Mouse (Mus musculus) hindbrain, embryonic 10.5 days (tissue): ENCODE results near the gene Adamts5. TPM values are rescaled to one million over a fixed set of nuclear protein-coding genes. Genes with fewer than 3 reads are reported as not detected.

ENCODE experiments used
- DNase-seq: peaks from one replicate; pipeline ENCODE4 v3.0.0-alpha.2; 2017; ENCODE audit warnings: low spot score
- H3K27ac ChIP-seq: fragments of 300-500 bp; sonication (generic); 2 replicates; pipeline ENCODE4 v1.5.1; 2016; ENCODE audit warnings: mild to moderate bottlenecking, moderate library complexity
- H3K27me3 ChIP-seq: fragments of 300-500 bp; sonication (generic); 2 replicates; pipeline ENCODE4 v1.6.1; 2016; ENCODE audit warnings: mild to moderate bottlenecking; ENCODE audit not compliant: poor library complexity, insufficient read depth, severe bottlenecking
- H3K36me3 ChIP-seq: fragments of 300-500 bp; sonication (generic); 2 replicates; pipeline ENCODE4 v1.6.1; 2016; ENCODE audit warnings: mild to moderate bottlenecking, moderate library complexity
- H3K4me1 ChIP-seq: fragments of 300-500 bp; sonication (generic); replicated peaks from 2 replicates; pipeline ENCODE4 v1.6.1; 2016; ENCODE audit warnings: mild to moderate bottlenecking
- H3K4me3 ChIP-seq: fragments of 300-500 bp; sonication (generic); 2 replicates; pipeline ENCODE4 v1.5.1; 2016; ENCODE audit warnings: mild to moderate bottlenecking, moderate library complexity
- H3K9me3 ChIP-seq: fragments of 300-500 bp; sonication (generic); 2 replicates; pipeline ENCODE4 v1.6.1; 2016; ENCODE audit warnings: mild to moderate bottlenecking, moderate library complexity
- WGBS: fragments of 180-500 bp; shearing (Covaris S2); methylation state at CpG from one replicate; pipeline ENCODE4 v1.1.7; 2016; 5-methylcytosine and 5-hydroxymethylcytosine counted together
- polyA plus RNA-seq: library from polyadenylated mRNA; unstranded; fragments of >200 nt; fragmentation: Nextera tagmentation; extraction: Ambion mirVana; gene quantifications from 2 replicates; pipeline ENCODE4 v1.2.1, GENCODE M21; 2016

Gene Adamts5
- 0.86 and 1.4 TPM in 2 replicates for polyA plus RNA-seq

DNA sequence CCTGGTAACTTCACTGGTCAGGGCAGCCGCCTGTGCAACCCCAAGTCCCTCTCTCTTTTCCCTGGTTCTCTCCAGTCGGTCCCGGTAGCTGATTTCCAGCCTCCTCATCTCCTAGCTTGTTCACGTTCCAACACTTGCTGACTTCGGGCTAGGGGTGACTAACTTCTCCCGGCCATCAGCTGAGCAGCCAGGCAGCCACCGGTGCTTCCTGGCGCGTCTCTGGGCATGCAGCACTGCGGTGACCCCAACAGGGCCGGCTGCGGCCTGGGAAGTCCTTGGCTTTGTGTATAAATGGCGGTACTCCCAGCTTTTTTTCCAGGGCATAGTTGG, at the start of gene Adamts5:
TSS of gene Adamts5 (minus strand) at position 248 of the 330 bp plus-strand sequence.
- DNase-seq: peak; percentile 55
- peak within 1 kb of the TSS; percentile 65 for H3K4me3 ChIP-seq
- H3K36me3 ChIP-seq: no peaks in the 10 kb centered on the region
- peaks cover 41% of the 10 kb centered on the region for H3K27me3 ChIP-seq
- H3K27ac ChIP-seq: peak within 1 kb of the TSS; percentile 86
- H3K9me3 ChIP-seq: no peaks in the 10 kb centered on the region
- WGBS: 3% methylated on average over 13 of the region's 13 CpGs
- H3K4me1 ChIP-seq: peaks cover 25% of the 10 kb centered on the region

GRCm38 (mm10) chr16:85950356-85950755, 48.7 kb upstream of the Adamts5 start:
- WGBS: 87% methylated on average over 2 of the region's 2 CpGs
- no peak for DNase-seq
- no peak overlapping the region for H3K4me3 ChIP-seq
- H3K27ac ChIP-seq: no peak overlapping the region
- H3K27me3 ChIP-seq: no peaks in the 10 kb centered on the region
- H3K4me1 ChIP-seq: no peaks in the 10 kb centered on the region
- no peaks in the 10 kb centered on the region for H3K9me3 ChIP-seq
- H3K36me3 ChIP-seq: no peaks in the 10 kb centered on the region

GRCm38 (mm10) chr16:85926004-85926403, 24.4 kb upstream of the Adamts5 start:
- 91% methylated on average over 5 of the region's 5 CpGs for WGBS
- H3K27ac ChIP-seq: no peak overlapping the region
- H3K36me3 ChIP-seq: no peaks in the 10 kb centered on the region
- DNase-seq: no peak
- H3K4me1 ChIP-seq: no peaks in the 10 kb centered on the region
- no peaks in the 10 kb centered on the region for H3K9me3 ChIP-seq
- H3K27me3 ChIP-seq: no peaks in the 10 kb centered on the region
- H3K4me3 ChIP-seq: no peak overlapping the region

GRCm38 (mm10) chr16:85922454-85922853, 20.8 kb upstream of the Adamts5 start:
- no peaks in the 10 kb centered on the region for H3K27me3 ChIP-seq
- H3K27ac ChIP-seq: no peak overlapping the region
- no peak for DNase-seq
- no peaks in the 10 kb centered on the region for H3K9me3 ChIP-seq
- WGBS: 81% methylated on average over 1 of the region's 1 CpGs
- no peaks in the 10 kb centered on the region for H3K36me3 ChIP-seq
- no peak overlapping the region for H3K4me3 ChIP-seq
- H3K4me1 ChIP-seq: no peaks in the 10 kb centered on the region

DNA sequence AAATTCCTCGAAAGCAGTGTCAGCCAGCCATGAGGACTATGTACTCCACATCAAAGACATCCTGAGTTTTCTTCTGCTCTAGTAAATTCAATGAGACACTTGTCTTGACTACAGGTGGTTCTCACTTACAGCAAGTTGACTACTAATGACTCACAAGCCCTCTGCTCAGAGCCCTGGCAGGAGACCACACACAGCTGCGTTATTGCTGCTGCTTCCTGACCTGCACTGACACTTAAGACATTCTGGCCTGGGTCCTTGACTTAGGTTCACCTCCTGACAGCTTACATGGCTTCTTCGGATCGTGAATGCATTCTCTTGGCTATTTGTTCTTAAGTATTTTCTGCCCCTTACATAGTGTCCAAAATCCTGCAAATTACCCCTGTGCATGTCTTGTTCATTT, 18.5 kb upstream of the Adamts5 start:
- H3K27ac ChIP-seq: no peak overlapping the region
- no peak for DNase-seq
- H3K9me3 ChIP-seq: no peaks in the 10 kb centered on the region
- 84% methylated on average over 4 of the region's 4 CpGs for WGBS
- no peak overlapping the region for H3K4me3 ChIP-seq
- no peaks in the 10 kb centered on the region for H3K27me3 ChIP-seq
- H3K4me1 ChIP-seq: no peaks in the 10 kb centered on the region
- H3K36me3 ChIP-seq: no peaks in the 10 kb centered on the region

GRCm38 (mm10) chr16:85900702-85901580, 687 bp downstream of the Adamts5 start:
- H3K36me3 ChIP-seq: no peaks in the 10 kb centered on the region
- no peaks in the 10 kb centered on the region for H3K9me3 ChIP-seq
- under 1% methylated on average over 51 of the region's 51 CpGs for WGBS
- peaks cover 25% of the 10 kb centered on the region for H3K4me1 ChIP-seq
- DNase-seq: peak; percentile 69
- H3K27me3 ChIP-seq: peaks cover 41% of the 10 kb centered on the region
- peak overlapping the region; percentile 65 for H3K4me3 ChIP-seq
- H3K27ac ChIP-seq: peak overlapping the region; percentile 86

GRCm38 (mm10) chr16:85899790-85900587, 1.6 kb downstream of the Adamts5 start:
- H3K36me3 ChIP-seq: no peaks in the 10 kb centered on the region
- H3K27ac ChIP-seq: peak overlapping the region; percentile 86
- peak; percentile 59 for DNase-seq
- no peaks in the 10 kb centered on the region for H3K9me3 ChIP-seq
- H3K4me3 ChIP-seq: peak overlapping the region; percentile 65
- peaks cover 25% of the 10 kb centered on the region for H3K4me1 ChIP-seq
- WGBS: under 1% methylated on average over 45 of the region's 45 CpGs
- H3K27me3 ChIP-seq: peaks cover 41% of the 10 kb centered on the region

DNA sequence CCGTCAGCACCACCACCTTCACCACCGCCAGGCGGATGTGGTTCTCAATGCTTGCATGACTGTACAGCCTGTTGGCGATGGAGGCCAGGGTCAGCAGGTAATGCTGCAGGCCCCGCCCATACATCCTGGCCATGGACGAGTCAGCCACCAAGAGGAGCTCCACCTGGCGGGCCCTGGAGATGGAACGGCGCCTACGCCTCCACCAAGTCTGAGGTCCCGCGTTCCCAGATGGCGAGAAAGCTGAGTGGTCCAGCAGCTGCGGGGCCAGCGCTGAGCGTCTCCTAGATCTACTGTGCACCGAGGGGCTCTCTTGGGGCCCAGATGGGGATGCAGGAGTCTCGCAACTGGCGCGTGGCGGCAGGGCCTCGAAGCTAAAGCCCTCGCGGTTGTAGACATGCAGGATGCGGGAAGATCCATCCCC, 2.3 kb downstream of the Adamts5 start:
- Histone ChIP-seq H3K9me3 (no peaks in the 10 kb centered on the region), H3K27me3 (peaks cover 41% of the 10 kb centered on the region), H3K27ac (peak overlapping the region; percentile 86), H3K36me3 (no peaks in the 10 kb centered on the region), H3K4me1 (peaks cover 25% of the 10 kb centered on the region), H3K4me3 (peak overlapping the region; percentile 65)
- WGBS: 15% methylated on average over 25 of the region's 25 CpGs
- peak; percentile 43 for DNase-seq

GRCm38 (mm10) chr16:85898816-85899215, 2.8 kb downstream of the Adamts5 start:
- Histone ChIP-seq H3K27me3 (peaks cover 41% of the 10 kb centered on the region), H3K36me3 (no peaks in the 10 kb centered on the region), H3K4me1 (peaks cover 25% of the 10 kb centered on the region), H3K27ac (no peak overlapping the region), H3K4me3 (peak overlapping the region; percentile 65; the same call in 1 of the 2 replicates), H3K9me3 (no peaks in the 10 kb centered on the region)
- DNase-seq: no peak
- 89% methylated on average over 10 of the region's 10 CpGs for WGBS

GRCm38 (mm10) chr16:85898391-85898790, 3.2 kb downstream of the Adamts5 start:
- Histone ChIP-seq H3K4me3 (no peak overlapping the region), H3K4me1 (peaks cover 25% of the 10 kb centered on the region), H3K27me3 (peaks cover 41% of the 10 kb centered on the region), H3K36me3 (no peaks in the 10 kb centered on the region), H3K27ac (no peak overlapping the region), H3K9me3 (no peaks in the 10 kb centered on the region)
- 81% methylated on average over 4 of the region's 4 CpGs for WGBS
- DNase-seq: no peak

DNA sequence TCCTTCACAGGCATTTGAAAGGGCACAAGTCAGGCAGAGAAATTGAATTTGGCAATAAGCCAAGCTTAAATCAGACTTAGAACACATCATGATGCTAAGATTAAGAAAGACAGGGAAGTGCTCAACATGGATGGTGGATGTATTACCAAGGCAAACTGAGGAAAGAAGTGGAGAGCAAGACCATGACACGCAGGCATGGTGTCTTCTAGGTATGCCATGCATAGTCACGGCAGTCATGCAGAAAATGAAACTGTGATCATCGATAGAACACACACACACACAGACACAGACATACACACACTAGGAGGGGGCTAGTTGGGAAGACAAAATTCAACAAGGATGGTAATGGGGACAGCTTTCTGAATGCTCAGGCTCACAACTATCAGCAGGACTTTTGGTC, 3.8 kb downstream of the Adamts5 start:
- WGBS: 96% methylated on average over 3 of the region's 3 CpGs
- Histone ChIP-seq H3K4me1 (peaks cover 25% of the 10 kb centered on the region), H3K27me3 (peaks cover 41% of the 10 kb centered on the region), H3K4me3 (no peak overlapping the region), H3K27ac (no peak overlapping the region), H3K36me3 (no peaks in the 10 kb centered on the region), H3K9me3 (no peaks in the 10 kb centered on the region)
- DNase-seq: no peak

DNA sequence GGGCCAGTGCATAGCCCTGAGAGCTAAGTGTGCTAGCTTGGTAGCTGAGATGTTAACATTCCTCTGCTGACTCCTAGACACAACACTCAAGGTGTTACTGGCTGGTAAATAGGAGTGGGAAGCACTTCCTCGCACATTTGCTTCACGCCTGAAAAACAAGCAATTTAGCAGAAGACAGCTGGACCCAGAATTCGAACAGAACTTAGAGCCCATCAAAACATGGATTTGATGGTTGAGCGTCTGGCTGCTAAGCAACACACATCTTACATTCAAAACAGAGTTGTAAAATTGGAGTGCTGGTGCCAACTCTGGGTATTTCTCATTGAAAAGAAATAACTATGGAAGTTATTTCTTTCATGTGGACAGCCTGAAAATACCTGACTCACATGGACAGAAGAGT, 5.7 kb downstream of the Adamts5 start:
- no peaks in the 10 kb centered on the region for H3K36me3 ChIP-seq
- no peak for DNase-seq
- 87% methylated on average over 4 of the region's 4 CpGs for WGBS
- H3K4me1 ChIP-seq: peaks cover 15% of the 10 kb centered on the region
- H3K27ac ChIP-seq: no peak overlapping the region
- peaks cover 23% of the 10 kb centered on the region for H3K27me3 ChIP-seq
- H3K4me3 ChIP-seq: no peak overlapping the region
- no peaks in the 10 kb centered on the region for H3K9me3 ChIP-seq

DNA sequence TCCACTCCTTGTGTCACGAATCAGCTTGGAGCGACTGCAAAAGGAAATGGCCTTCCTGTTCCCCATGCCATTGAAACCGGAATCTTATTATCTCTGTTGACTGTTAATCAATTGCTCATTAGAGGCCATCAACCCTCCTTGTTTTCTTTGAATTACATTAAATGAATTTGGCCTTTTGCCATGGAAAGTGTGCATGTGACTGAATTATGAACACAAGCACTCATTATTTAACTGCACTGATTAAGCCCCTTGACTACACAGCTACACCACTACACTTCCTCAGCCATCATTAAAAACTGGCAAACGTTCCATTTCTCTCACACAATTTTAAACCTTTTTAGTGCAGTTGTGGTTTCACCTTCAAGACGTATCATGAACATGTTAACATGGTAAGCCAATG, 11.8 kb downstream of the Adamts5 start:
- no peak for DNase-seq
- 75% methylated on average over 5 of the region's 5 CpGs for WGBS
- Histone ChIP-seq H3K4me3 (no peak overlapping the region), H3K27ac (no peak overlapping the region), H3K36me3 (no peaks in the 10 kb centered on the region), H3K27me3 (no peaks in the 10 kb centered on the region), H3K9me3 (no peaks in the 10 kb centered on the region), H3K4me1 (peaks cover 6% of the 10 kb centered on the region; the same call in 1 of the 2 replicates)
